Mouse (Mus musculus): ENCODE data around the gene Zbtb5.
"Not testable (repeated sequence)": the region's sequence is repeated elsewhere in the genome, so short reads cannot be mapped to it uniquely, and the experiment has no call there.

Zbtb5 gene

GRCm38 (mm10) chr4:44970612-44971110 lies 41.6 kb downstream of the Zbtb5 start:
- DNase-seq (ENCODE audit: low read depth, low spot score) = peak; percentile 86

GRCm38 (mm10) chr4:44970056-44970455 lies 42.2 kb downstream of the Zbtb5 start:
- no peak for DNase-seq (ENCODE audit: low read depth, low spot score)

GRCm38 (mm10) chr4:44967402-44967801 lies 44.8 kb downstream of the Zbtb5 start:
- DNase-seq (ENCODE audit: low read depth, low spot score) = no peak

GRCm38 (mm10) chr4:44965736-44966135 lies 46.5 kb downstream of the Zbtb5 start:
- no peak for DNase-seq (ENCODE audit: low read depth, low spot score)

GRCm38 (mm10) chr4:44965175-44965574 lies 47.0 kb downstream of the Zbtb5 start:
- DNase-seq (ENCODE audit: low read depth, low spot score) = no peak

GRCm38 (mm10) chr4:44963156-44963555 lies 49.1 kb downstream of the Zbtb5 start:
- no peak for DNase-seq (ENCODE audit: low read depth, low spot score)

GRCm38 (mm10) chr4:44959220-44959619 lies 53.0 kb downstream of the Zbtb5 start:
- DNase-seq (ENCODE audit: low read depth, low spot score) = peak; percentile 95

- peak; percentile 72 for DNase-seq (ENCODE audit: low read depth, low spot score)
These were observed 53.4 kb downstream of the Zbtb5 start for GRCm38 (mm10) chr4:44958776-44959175.

GRCm38 (mm10) chr4:44953041-44953440 lies 59.2 kb downstream of the Zbtb5 start:
- peak; percentile 89 for DNase-seq (ENCODE audit: low read depth, low spot score)

- DNase-seq (ENCODE audit: low read depth, low spot score) = peak; percentile 50
These were observed 63.9 kb downstream of the Zbtb5 start for GRCm38 (mm10) chr4:44948314-44948713.

- no peak for DNase-seq (ENCODE audit: low read depth, low spot score)
These were observed 64.7 kb downstream of the Zbtb5 start for GRCm38 (mm10) chr4:44947464-44947863.

GRCm38 (mm10) chr4:44946126-44946525 lies 66.1 kb downstream of the Zbtb5 start:
- DNase-seq (ENCODE audit: low read depth, low spot score) = not testable (repeated sequence)

- DNase-seq (ENCODE audit: low read depth, low spot score) = no peak
These were observed 67.7 kb downstream of the Zbtb5 start for GRCm38 (mm10) chr4:44944426-44945075.

- no peak for DNase-seq (ENCODE audit: low read depth, low spot score)
These were observed 68.7 kb downstream of the Zbtb5 start for GRCm38 (mm10) chr4:44943480-44943879.

GRCm38 (mm10) chr4:44942237-44942636 lies 70.0 kb downstream of the Zbtb5 start:
- DNase-seq (ENCODE audit: low read depth, low spot score) = no peak
